Mouse (Mus musculus) ES-Bruce4 (cell line): Measurements from ENCODE around the gene Cxcl13.

Source experiments
- CTCF ChIP-seq: IDR thresholded peaks from one replicate; pipeline ENCODE4 v1.8.1; 2011; ENCODE audit warnings: low read depth, low read length
- EP300 ChIP-seq: IDR thresholded peaks from 2 replicates; pipeline ENCODE4 v1.6.1; 2011; ENCODE audit warnings: low read depth, low read length; ENCODE audit not compliant: insufficient read depth
- POLR2A ChIP-seq: IDR thresholded peaks from one replicate; pipeline ENCODE4 v1.8.1; 2011; ENCODE audit warnings: low read length; ENCODE audit not compliant: insufficient read depth

- TF ChIP-seq POLR2A (no peak), CTCF (no peak), EP300 (no peak)
Measured at GRCm38 (mm10) chr5:95940682-95941221, 16.0 kb upstream of the Cxcl13 start.
